Mouse (Mus musculus) CH12F3 (cell line): ENCODE measurements around the gene Mmp15.

ENCODE experiments used
- in situ Hi-C: fragments of 300-500 bp; cut with MboI; formaldehyde crosslinking; loops from 2 replicates; pipeline ENCODE4 v1.14.3; 2020; ENCODE audit warnings: low sequenced_read_pairs

The Mmp15 gene

GRCm38 (mm10) chr8:95336363-95336762, 15.7 kb upstream of the Mmp15 start:
- in situ Hi-C loops, result no loop called here

- in situ Hi-C loops, result no loop called here
Observed at GRCm38 (mm10) chr8:95341721-95342120, 10.3 kb upstream of the Mmp15 start.

- in situ Hi-C loops, result no loop called here
Observed at GRCm38 (mm10) chr8:95344668-95345067, 7.4 kb upstream of the Mmp15 start.

GRCm38 (mm10) chr8:95346643-95347545, 5.2 kb upstream of the Mmp15 start:
- in situ Hi-C loops, result no loop called here

GRCm38 (mm10) chr8:95348356-95348755, 3.7 kb upstream of the Mmp15 start:
- in situ Hi-C loops, result no loop called here

GRCm38 (mm10) chr8:95348811-95349630, 3.0 kb upstream of the Mmp15 start:
- in situ Hi-C loops, result no loop called here

- in situ Hi-C loops, result loop anchor here (5.0 kb wide), 1 partner anchor 86 kb away; no protein-coding TSS in a partner anchor
Observed at GRCm38 (mm10) chr8:95351461-95351860, 607 bp upstream of the Mmp15 start.

- in situ Hi-C loops, result loop anchor here (5.0 kb wide), 1 partner anchor 84 kb away; no protein-coding TSS in a partner anchor
Observed at GRCm38 (mm10) chr8:95352871-95353866, 1.1 kb downstream of the Mmp15 start.

GRCm38 (mm10) chr8:95354606-95355005, 2.5 kb downstream of the Mmp15 start:
- in situ Hi-C loops, result loop anchor here (5.0 kb wide), 1 partner anchor 83 kb away; no protein-coding TSS in a partner anchor

- in situ Hi-C loops, result no loop called here
Observed at GRCm38 (mm10) chr8:95358550-95359411, 6.7 kb downstream of the Mmp15 start.

- in situ Hi-C loops, result no loop called here
Observed at GRCm38 (mm10) chr8:95360181-95361015, 8.3 kb downstream of the Mmp15 start.

GRCm38 (mm10) chr8:95361016-95361341, 8.9 kb downstream of the Mmp15 start:
- in situ Hi-C loops, result no loop called here

- in situ Hi-C loops, result no loop called here
Observed at GRCm38 (mm10) chr8:95362272-95362671, 10.2 kb downstream of the Mmp15 start.

- in situ Hi-C loops, result no loop called here
Observed at GRCm38 (mm10) chr8:95363849-95364248, 11.8 kb downstream of the Mmp15 start.

GRCm38 (mm10) chr8:95369581-95370326, 17.7 kb downstream of the Mmp15 start:
- in situ Hi-C loops, result no loop called here

GRCm38 (mm10) chr8:95373389-95374002, 21.4 kb downstream of the Mmp15 start:
- in situ Hi-C loops, result no loop called here

- in situ Hi-C loops, result no loop called here
Observed at GRCm38 (mm10) chr8:95374429-95374828, 22.4 kb downstream of the Mmp15 start.
